Mouse (Mus musculus) heart, embryonic 13.5 days (tissue): ENCODE measurements around the gene Zfp787. TPM values are rescaled to one million over a fixed set of nuclear protein-coding genes. Genes with fewer than 3 reads are reported as not detected.

Experiments used
- ATAC-seq: fragments of 200-750 bp; cut with Nextera tagmentation; 2 replicates; pipeline ENCODE4 v1.8.0; 2017; ENCODE audit warnings: moderate TSS enrichment; ENCODE audit not compliant: insufficient number of reproducible peaks, low FRiP score, low TSS enrichment; ENCODE audit errors: extremely low read depth
- H3K27ac ChIP-seq: fragments of 300-500 bp; sonication (generic); replicated peaks from 2 replicates; pipeline ENCODE4 v1.5.1; 2015; ENCODE audit warnings: moderate library complexity, mild to moderate bottlenecking, inconsistent platforms
- H3K27me3 ChIP-seq: fragments of 300-500 bp; sonication (generic); replicated peaks from 2 replicates; pipeline ENCODE4 v1.6.1; 2015; ENCODE audit warnings: mild to moderate bottlenecking, inconsistent platforms
- H3K36me3 ChIP-seq: fragments of 300-500 bp; sonication (generic); 2 replicates; pipeline ENCODE4 v1.6.1; 2015; ENCODE audit warnings: mild to moderate bottlenecking, inconsistent platforms
- H3K4me1 ChIP-seq: fragments of 300-500 bp; sonication (generic); 2 replicates; pipeline ENCODE4 v1.6.1; 2015; ENCODE audit warnings: inconsistent platforms
- H3K4me2 ChIP-seq: fragments of 300-500 bp; sonication (generic); 2 replicates; pipeline ENCODE4 v1.6.1; 2015; ENCODE audit warnings: inconsistent platforms, mild to moderate bottlenecking, moderate library complexity
- H3K4me3 ChIP-seq: fragments of 300-500 bp; sonication (generic); 2 replicates; pipeline ENCODE4 v1.5.1; 2015; ENCODE audit warnings: moderate library complexity, mild to moderate bottlenecking, inconsistent platforms
- H3K9ac ChIP-seq: fragments of 300-500 bp; sonication (generic); 2 replicates; pipeline ENCODE4 v1.6.1; 2015; ENCODE audit warnings: inconsistent platforms, mild to moderate bottlenecking, moderate library complexity
- H3K9me3 ChIP-seq: fragments of 300-500 bp; sonication (generic); 2 replicates; pipeline ENCODE4 v1.6.1; 2016; ENCODE audit warnings: inconsistent platforms
- WGBS: fragments of 180-500 bp; shearing (Covaris S2); methylation state at CpG from one replicate; pipeline ENCODE4 v1.1.7; 2015; ENCODE audit warnings: mixed read lengths; 5-methylcytosine and 5-hydroxymethylcytosine counted together
- polyA plus RNA-seq: library from polyadenylated mRNA; unstranded; fragments of >200 nt; fragmentation: Nextera tagmentation; extraction: Ambion mirVana; gene quantifications from 2 replicates; pipeline ENCODE4 v1.2.1, GENCODE M21; 2015

Zfp787 gene
- 19.1 and 20.0 TPM in 2 replicates for polyA plus RNA-seq

DNA sequence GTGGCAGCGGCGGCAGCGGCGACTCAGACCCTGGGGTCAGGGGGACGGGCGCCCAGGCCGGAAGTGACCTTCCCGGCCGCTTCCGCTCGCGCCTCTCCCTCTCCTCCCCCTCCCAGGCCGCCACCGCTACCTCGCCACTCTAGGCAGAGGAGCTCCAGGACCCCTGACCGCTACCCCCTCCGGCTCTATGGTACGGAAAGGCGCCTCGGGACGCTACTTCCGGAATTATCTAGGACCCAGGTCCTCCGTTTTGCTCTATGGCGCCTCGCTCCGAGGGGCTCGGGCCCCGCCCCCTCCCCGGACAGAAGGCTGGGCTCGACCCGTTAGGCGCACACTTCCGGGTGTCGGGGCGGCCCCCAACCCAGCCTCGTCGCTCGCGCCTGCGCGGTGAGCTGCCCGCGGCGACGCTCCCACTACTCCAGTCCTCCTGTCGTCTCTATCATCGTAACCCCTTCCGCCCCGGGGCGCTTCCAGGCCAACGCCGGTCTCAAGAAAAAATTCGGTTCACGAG lies at the start of gene Zfp787:
Gene Zfp787, minus strand, starts transcription at position 97 of the 511 bp plus-strand sequence.
- WGBS: under 1% methylated on average over 52 of the region's 54 CpGs
- Histone ChIP-seq H3K27me3 (no peaks in the 10 kb centered on the region), H3K4me2 (peak within 1 kb of the TSS; percentile 79), H3K9me3 (no peaks in the 10 kb centered on the region), H3K9ac (peak within 1 kb of the TSS; percentile 91), H3K4me3 (peak within 1 kb of the TSS; percentile 71), H3K36me3 (no peaks in the 10 kb centered on the region), H3K4me1 (peaks cover 50% of the 10 kb centered on the region), H3K27ac (peak within 1 kb of the TSS; percentile 96)
- ATAC-seq: peak; percentile 90

DNA sequence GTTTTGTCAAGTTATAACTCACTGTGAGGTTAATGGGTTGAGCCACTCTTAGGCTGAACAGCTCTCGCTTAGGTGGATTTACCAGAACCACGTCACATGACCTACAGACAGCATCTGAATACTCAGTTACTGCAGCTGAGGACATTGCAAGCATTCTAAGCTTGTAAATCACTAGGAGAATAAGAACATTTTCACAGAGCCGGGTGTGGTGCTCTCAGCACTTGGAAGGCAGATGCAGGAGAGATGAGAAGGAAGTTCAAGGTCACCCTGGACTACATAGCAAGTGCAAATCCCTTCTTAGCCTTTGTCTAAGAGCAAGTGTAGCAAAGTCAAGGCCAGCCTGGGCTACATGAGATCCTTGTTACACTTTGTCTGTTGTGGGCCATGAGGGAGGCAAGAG lies 48.4 kb upstream of the Zfp787 start:
- Histone ChIP-seq H3K4me2 (no peak overlapping the region), H3K4me3 (no peak overlapping the region), H3K9ac (no peak overlapping the region), H3K36me3 (no peaks in the 10 kb centered on the region), H3K9me3 (0 out of 2 replicates have a peak, but pooled peaks cover 5% of the 10 kb centered on the region), H3K4me1 (no peaks in the 10 kb centered on the region), H3K27me3 (no peaks in the 10 kb centered on the region), H3K27ac (no peak overlapping the region)
- 74% methylated on average over 3 of the region's 3 CpGs for WGBS
- ATAC-seq: no peak

DNA sequence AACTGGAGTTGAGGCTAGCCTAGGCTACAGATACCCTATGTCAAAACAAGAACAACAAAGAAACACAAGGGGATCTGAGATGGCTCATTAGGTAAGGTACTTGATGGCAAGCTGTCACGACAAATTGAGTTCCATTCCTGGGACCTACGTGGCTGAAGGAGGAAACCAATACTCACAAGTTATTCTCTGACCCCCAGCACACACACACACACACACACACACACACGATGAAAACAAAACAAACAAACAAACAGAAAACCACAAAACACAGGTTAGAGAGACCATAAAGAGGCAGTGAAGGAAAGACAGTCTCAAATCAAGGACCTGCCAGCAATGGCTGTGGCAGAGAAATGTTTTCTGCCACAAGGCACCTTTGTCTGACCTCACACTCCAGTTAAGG lies 41.0 kb upstream of the Zfp787 start, which contains the start of gene Galp:
Gene Galp, plus strand, starts transcription at position 301 of the 400 bp plus-strand sequence.
- Histone ChIP-seq H3K4me1 (no peaks in the 10 kb centered on the region), H3K9me3 (0 out of 2 replicates have a peak, but pooled peaks cover 5% of the 10 kb centered on the region), H3K4me3 (no peak within 1 kb of the TSS), H3K27ac (no peak within 1 kb of the TSS), H3K9ac (no peak within 1 kb of the TSS), H3K27me3 (0 out of 2 replicates have a peak, but pooled peaks cover 4% of the 10 kb centered on the region), H3K4me2 (no peak within 1 kb of the TSS), H3K36me3 (no peaks in the 10 kb centered on the region)
- 55% methylated on average over 3 of the region's 3 CpGs for WGBS
- no peak for ATAC-seq

DNA sequence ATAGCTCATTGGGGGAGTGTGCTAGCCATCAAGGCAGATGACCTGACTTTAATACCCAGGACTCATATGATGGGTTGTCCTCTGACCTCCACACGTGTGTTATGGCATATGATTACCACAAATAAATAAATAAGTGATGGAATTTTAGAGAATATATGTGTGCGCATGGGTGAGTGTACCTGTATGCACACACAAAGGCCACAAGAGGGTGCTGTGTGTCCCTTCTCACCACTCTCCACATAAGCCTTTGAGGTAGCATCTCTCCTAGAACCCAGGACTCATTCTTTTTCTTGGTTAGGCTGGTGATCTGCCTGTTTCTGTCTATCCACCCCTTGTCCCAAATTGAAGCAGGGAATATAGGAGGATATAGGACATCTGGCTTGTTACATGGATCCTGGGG lies 40.0 kb upstream of the Zfp787 start:
- 0 out of 2 replicates have a peak, but pooled peaks cover 4% of the 10 kb centered on the region for H3K27me3 ChIP-seq
- no peak overlapping the region for H3K9ac ChIP-seq
- no peaks in the 10 kb centered on the region for H3K4me1 ChIP-seq
- no peak overlapping the region for H3K4me3 ChIP-seq
- H3K36me3 ChIP-seq: peaks cover 1% of the 10 kb centered on the region; the same call in 1 of the 2 replicates
- no peak for ATAC-seq
- whole genome bisulfite sequencing: 54% methylated on average over 2 of the region's 2 CpGs
- H3K4me2 ChIP-seq: no peak overlapping the region
- H3K9me3 ChIP-seq: 0 out of 2 replicates have a peak, but pooled peaks cover 5% of the 10 kb centered on the region
- H3K27ac ChIP-seq: no peak overlapping the region

DNA sequence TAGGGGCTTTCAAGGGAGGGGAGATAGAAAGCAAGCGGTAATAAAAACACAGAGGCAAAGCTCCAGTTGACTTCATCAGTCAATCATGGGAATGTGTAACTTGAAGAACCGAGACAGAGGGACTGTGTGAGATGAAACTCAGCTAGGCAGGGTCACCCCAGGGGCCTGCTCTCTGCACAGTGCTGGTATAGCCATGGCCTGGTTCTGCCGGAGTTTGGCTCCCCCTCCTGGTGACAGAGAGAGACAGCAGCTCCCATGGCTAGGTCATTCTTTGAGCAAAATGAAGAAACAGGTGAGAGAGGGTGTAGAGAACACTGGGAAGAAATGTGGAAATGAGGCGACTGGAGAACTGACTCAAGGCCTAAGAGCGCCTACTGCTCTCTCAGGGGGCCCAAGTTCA lies 38.3 kb upstream of the Zfp787 start:
- Histone ChIP-seq H3K27me3 (peaks cover 16% of the 10 kb centered on the region), H3K36me3 (peaks cover 18% of the 10 kb centered on the region), H3K27ac (no peak overlapping the region), H3K4me2 (no peak overlapping the region), H3K4me1 (no peaks in the 10 kb centered on the region), H3K9me3 (no peaks in the 10 kb centered on the region), H3K9ac (no peak overlapping the region), H3K4me3 (no peak overlapping the region)
- WGBS: 18% methylated on average over 5 of the region's 5 CpGs
- ATAC-seq: no peak; the same call in 1 of the 2 replicates

DNA sequence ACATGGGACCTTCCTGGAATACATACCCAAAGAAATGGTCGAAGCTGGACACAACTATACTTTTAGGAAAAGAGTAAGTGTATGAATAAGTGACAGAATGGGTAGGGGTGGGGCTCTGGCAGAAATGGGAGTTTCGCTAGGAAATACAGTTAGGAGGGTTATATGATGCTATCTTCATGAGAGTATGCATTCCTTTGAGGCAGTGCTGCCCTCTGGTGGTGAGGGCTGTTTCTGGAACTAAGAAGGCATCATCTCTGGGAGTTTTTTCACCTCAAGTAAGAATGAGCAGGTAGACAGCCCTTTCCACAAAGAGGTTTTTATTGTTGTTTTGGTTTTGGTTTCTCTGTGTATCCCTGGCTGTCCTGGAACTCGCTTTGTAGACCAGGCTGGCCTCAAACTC lies 35.6 kb upstream of the Zfp787 start:
- Histone ChIP-seq H3K4me2 (no peak overlapping the region), H3K36me3 (peaks cover 45% of the 10 kb centered on the region), H3K9me3 (no peaks in the 10 kb centered on the region), H3K4me1 (no peaks in the 10 kb centered on the region), H3K27ac (no peak overlapping the region), H3K9ac (no peak overlapping the region), H3K4me3 (no peak overlapping the region), H3K27me3 (peaks cover 20% of the 10 kb centered on the region)
- no peak for ATAC-seq
- 41% methylated on average over 3 of the region's 3 CpGs for WGBS

DNA sequence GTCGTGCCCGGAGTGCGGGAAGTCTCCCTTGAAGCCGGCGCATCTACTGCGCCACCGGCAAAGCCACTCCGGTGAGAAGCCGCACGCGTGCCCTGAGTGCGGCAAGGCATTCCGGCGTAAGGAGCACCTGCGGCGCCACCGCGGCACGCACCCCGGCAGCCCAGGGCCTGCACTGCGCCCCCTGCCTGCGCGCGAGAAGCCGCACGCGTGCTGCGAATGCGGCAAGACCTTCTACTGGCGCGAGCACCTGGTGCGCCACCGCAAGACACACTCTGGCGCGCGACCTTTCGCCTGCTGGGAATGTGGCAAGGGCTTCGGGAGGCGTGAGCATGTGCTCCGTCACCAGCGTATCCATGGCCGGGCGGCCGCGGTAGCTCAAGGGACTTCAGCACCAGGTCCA lies 33.7 kb upstream of the Zfp787 start:
- Histone ChIP-seq H3K27me3 (peaks cover 20% of the 10 kb centered on the region), H3K4me3 (0 out of 2 replicates have a peak overlapping the region, but pooled peaks have one; percentile 1), H3K9me3 (no peaks in the 10 kb centered on the region), H3K36me3 (peaks cover 61% of the 10 kb centered on the region), H3K4me1 (peaks cover 10% of the 10 kb centered on the region), H3K27ac (no peak overlapping the region), H3K9ac (no peak overlapping the region), H3K4me2 (peak overlapping the region; percentile 13; the same call in 1 of the 2 replicates)
- 37% methylated on average over 45 of the region's 45 CpGs for WGBS
- no peak for ATAC-seq

DNA sequence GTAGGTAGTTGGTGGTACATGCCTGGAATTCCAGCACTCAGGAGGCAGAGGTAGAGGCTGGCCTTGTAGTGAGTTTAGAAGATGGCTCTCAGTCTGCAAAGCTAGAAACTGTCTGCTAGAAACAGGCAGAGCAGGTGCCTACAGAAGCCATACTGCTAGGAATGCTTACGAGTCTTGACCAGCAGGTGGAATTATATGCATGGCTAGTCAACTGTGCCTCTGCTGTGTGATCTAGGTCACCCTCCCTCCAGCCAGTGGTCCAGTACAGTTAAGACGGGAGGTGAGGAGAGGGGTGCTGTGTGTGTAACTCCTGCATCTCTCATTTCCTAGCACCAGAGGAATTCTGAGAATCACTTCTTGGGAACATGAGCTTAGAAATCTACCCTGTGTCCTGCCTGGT lies 31.0 kb upstream of the Zfp787 start:
- Histone ChIP-seq H3K4me2 (no peak overlapping the region), H3K9ac (no peak overlapping the region), H3K27me3 (peaks cover 20% of the 10 kb centered on the region), H3K27ac (no peak overlapping the region), H3K4me1 (peaks cover 18% of the 10 kb centered on the region), H3K9me3 (no peaks in the 10 kb centered on the region), H3K4me3 (no peak overlapping the region), H3K36me3 (peaks cover 76% of the 10 kb centered on the region)
- ATAC-seq: no peak
- 88% methylated on average over 2 of the region's 2 CpGs for WGBS

DNA sequence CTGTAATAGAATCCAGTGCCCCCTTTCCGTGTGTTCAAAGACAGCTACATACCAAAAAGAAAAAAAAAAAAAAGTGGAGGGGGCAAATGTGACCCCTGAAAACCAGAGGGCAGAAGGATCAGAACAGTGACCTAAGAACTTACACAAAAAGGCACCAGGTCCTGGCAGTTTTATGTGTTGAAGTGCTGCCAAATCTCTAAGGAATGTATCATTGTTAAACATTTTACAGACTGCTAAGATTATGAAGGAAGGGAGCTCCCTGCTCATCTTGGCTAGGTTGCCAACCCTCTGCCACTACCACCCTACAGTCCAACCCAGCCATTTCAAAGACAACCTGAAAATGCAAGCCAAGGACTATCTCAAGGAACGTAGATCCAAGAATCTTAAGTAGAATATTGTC lies 30.4 kb upstream of the Zfp787 start:
- 88% methylated on average over 2 of the region's 2 CpGs for WGBS
- no peak for ATAC-seq

DNA sequence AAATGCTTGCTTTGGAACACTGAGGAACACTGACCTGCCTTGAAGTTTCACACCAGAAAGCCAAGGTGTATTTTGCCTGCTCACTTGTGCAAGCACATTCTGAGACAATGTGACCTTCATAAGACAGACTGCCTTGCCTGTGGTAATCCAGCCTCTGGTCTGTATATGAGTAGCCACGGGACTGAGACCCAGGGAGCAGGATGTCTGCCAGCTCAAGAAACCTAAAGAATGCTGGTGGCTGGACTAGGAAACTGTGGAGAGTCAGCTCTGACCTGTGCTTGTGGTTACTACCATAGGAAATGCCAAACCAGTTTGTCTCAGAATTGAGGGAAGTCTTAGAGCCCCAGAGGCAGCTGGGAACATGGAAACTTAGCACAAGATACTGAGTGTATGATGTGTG lies 29.6 kb upstream of the Zfp787 start:
- no peak overlapping the region for H3K4me3 ChIP-seq
- no peak for ATAC-seq
- no peak overlapping the region for H3K9ac ChIP-seq
- H3K27me3 ChIP-seq: peaks cover 20% of the 10 kb centered on the region
- no peak overlapping the region for H3K4me2 ChIP-seq
- WGBS: 84% methylated on average over 1 of the region's 1 CpGs
- H3K4me1 ChIP-seq: peaks cover 18% of the 10 kb centered on the region
- H3K27ac ChIP-seq: peak overlapping the region; percentile 67; the same call in 1 of the 2 replicates
- peaks cover 79% of the 10 kb centered on the region for H3K36me3 ChIP-seq
- no peaks in the 10 kb centered on the region for H3K9me3 ChIP-seq

More for the DNA sequence above, 30.4 kb upstream of the Zfp787 start:
- Histone ChIP-seq H3K9ac (no peak overlapping the region), H3K4me2 (no peak overlapping the region), H3K9me3 (no peaks in the 10 kb centered on the region), H3K4me1 (peaks cover 18% of the 10 kb centered on the region), H3K36me3 (peaks cover 77% of the 10 kb centered on the region), H3K27ac (no peak overlapping the region), H3K4me3 (no peak overlapping the region), H3K27me3 (peaks cover 20% of the 10 kb centered on the region)

DNA sequence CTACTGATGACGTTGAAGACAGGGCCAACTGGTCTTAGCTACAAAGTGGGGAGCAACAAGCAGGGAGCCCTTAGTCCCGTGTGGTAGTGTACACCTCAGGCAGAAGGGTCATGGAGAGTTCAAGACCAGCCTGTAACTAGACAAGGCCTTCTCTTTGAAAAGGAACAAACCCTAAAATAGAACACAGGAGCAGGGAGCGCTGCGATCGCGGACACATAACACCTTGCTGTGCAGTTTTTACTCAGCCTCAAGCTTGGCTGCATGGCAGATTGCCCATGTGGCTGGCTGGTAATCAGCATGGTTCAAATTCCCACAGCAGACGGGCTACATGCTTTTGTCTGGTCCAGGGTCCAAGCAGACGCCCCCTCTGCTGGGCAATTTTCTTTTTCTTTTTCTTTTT lies 28.7 kb upstream of the Zfp787 start:
- Histone ChIP-seq H3K4me3 (no peak overlapping the region), H3K9me3 (no peaks in the 10 kb centered on the region), H3K27me3 (peaks cover 12% of the 10 kb centered on the region), H3K9ac (no peak overlapping the region), H3K4me2 (peak overlapping the region; percentile 31), H3K27ac (peak overlapping the region; percentile 67), H3K36me3 (peaks cover 71% of the 10 kb centered on the region), H3K4me1 (peaks cover 18% of the 10 kb centered on the region)
- ATAC-seq: 0 out of 2 replicates have a peak, but pooled peaks have one; percentile 39
- 45% methylated on average over 8 of the region's 8 CpGs for WGBS

DNA sequence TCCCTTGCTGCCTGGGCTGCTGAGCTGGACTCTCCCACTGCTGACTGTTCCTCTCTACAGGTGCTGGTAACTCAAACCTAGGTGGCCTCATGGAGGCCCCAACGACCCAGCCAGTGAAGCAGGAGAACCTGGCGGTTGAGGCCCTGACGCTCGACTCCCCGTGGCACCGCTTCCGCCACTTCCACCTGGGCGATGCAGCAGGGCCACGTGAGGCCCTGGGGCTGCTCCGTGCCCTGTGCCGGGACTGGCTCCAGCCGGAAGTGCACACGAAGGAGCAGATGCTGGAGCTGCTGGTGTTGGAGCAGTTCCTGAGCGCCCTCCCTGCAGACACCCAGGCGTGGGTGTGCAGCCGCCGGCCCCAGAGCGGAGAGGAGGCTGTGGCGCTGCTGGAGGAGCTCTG lies 28.0 kb upstream of the Zfp787 start:
- no peak for ATAC-seq
- Histone ChIP-seq H3K4me2 (no peak overlapping the region), H3K9me3 (no peaks in the 10 kb centered on the region), H3K9ac (no peak overlapping the region), H3K36me3 (peaks cover 67% of the 10 kb centered on the region), H3K27me3 (peaks cover 5% of the 10 kb centered on the region; the same call in 1 of the 2 replicates), H3K4me3 (no peak overlapping the region), H3K4me1 (peaks cover 23% of the 10 kb centered on the region), H3K27ac (peak overlapping the region; percentile 67)
- 90% methylated on average over 19 of the region's 19 CpGs for WGBS
